11 mouse cellular contexts compared by ENCODE assay signal in the genomic region with DNA sequence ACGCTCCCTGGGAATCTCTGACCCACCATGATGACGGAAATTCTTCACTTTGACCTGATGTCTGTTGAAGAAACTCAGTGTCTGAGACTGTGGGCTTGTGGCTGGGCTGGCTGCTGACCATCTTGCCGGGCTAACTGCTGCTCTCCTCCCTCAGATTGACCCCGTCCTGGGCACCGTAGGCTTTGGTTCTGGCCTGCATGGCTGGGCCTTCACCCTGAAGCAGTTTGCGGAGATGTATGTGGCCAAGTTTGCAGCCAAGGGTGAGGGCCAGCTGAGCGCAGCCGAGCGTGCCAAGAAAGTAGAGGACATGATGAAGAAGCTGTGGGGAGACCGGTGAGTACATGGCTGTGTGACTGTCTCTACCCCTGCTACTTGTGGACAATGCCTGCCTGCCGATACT. TPM values are rescaled to one million over a fixed set of nuclear protein-coding genes. Genes with fewer than 3 reads are reported as not detected.
A peak's percentile ranks its signal among the peaks of the same experiment; 100 is the strongest.
DNase-seq lines count a peak whose midpoint lies in the region; ATAC-seq lines count a peak whose summit lies in the region.
"Had no signal": no experiment of that assay in that cellular context is flagged by ENCODE, and none has a peak within 500 bp of the region (broad histone marks: within the 10 kb centered on the region; RNA-seq: fewer than 3 reads in every experiment).

No protein-coding gene starts in this region.

- H3K9me3 ChIP-seq in hindbrain, embryonic 10.5 days = no peaks in the 10 kb centered on the region
- H3K9me3 ChIP-seq in hindbrain, embryonic 16.5 days (ENCODE audit: control insufficient read depth, low read length) = no peaks in the 10 kb centered on the region
- H3K9me3 ChIP-seq in neural tube, embryonic 13.5 days = no peaks in the 10 kb centered on the region
- no peaks in the 10 kb centered on the region for H3K9me3 ChIP-seq in embryonic facial prominence, embryonic 15.5 days (replicated peaks)

- peak overlapping the region; percentile 100 for H3K4me3 ChIP-seq in hindbrain, embryonic 10.5 days
- H3K4me3 ChIP-seq in hindbrain, embryonic 16.5 days (ENCODE audit: low read length) = no peak overlapping the region
- 0 out of 2 replicates have a peak overlapping the region, but pooled peaks have one; percentile 91 for H3K4me3 ChIP-seq in neural tube, embryonic 13.5 days
- H3K4me3 ChIP-seq in embryonic facial prominence, embryonic 15.5 days (replicated peaks) = no peak overlapping the region

- no peak overlapping the region for H3K9ac ChIP-seq in hindbrain, embryonic 16.5 days (ENCODE audit: low read depth, low read length)
- H3K9ac ChIP-seq in neural tube, embryonic 13.5 days = no peak overlapping the region
- no peak overlapping the region for H3K9ac ChIP-seq in embryonic facial prominence, embryonic 15.5 days

- no peak overlapping the region for H3K27ac ChIP-seq in hindbrain, embryonic 10.5 days
- no peak overlapping the region for H3K27ac ChIP-seq in hindbrain, embryonic 16.5 days (ENCODE audit: low read depth, low read length)
- no peak overlapping the region for H3K27ac ChIP-seq in neural tube, embryonic 13.5 days (replicated peaks)
- 0 out of 2 replicates have a peak overlapping the region, but pooled peaks have one; percentile 8 for H3K27ac ChIP-seq in embryonic facial prominence, embryonic 15.5 days (replicated peaks)

- no peak overlapping the region for H3K4me2 ChIP-seq in hindbrain, embryonic 16.5 days (ENCODE audit: low read length)
- no peak overlapping the region for H3K4me2 ChIP-seq in neural tube, embryonic 13.5 days
- H3K4me2 ChIP-seq in embryonic facial prominence, embryonic 15.5 days (replicated peaks) = no peak overlapping the region

- no peak for DNase-seq in hindbrain, embryonic 10.5 days (ENCODE audit: low spot score)
- no peak for DNase-seq in neural tube, embryonic 10.5 days (ENCODE audit: extremely low spot score, low spot score)
- DNase-seq in c-Kit-positive CD71-positive TER-119-positive erythroid progenitor cells, embryonic 14.5 days (ENCODE audit: low spot score) = no peak
- DNase-seq in lung, postnatal 4 days = no peak
- DNase-seq: adrenal gland, postnatal 25 days; kidney, postnatal 14 days had no signal

- peaks cover 58% of the 10 kb centered on the region for H3K36me3 ChIP-seq in hindbrain, embryonic 10.5 days
- peaks cover 49% of the 10 kb centered on the region for H3K36me3 ChIP-seq in hindbrain, embryonic 16.5 days (ENCODE audit: control insufficient read depth, insufficient read depth, low read length)
- H3K36me3 ChIP-seq in neural tube, embryonic 13.5 days = peaks cover 53% of the 10 kb centered on the region
- H3K36me3 ChIP-seq in embryonic facial prominence, embryonic 15.5 days = peaks cover 50% of the 10 kb centered on the region

- WGBS in hindbrain, embryonic 10.5 days = 96% methylated on average over 11 of the region's 11 CpGs
- WGBS in hindbrain, embryonic 16.5 days = 93% methylated on average over 11 of the region's 11 CpGs
- WGBS in neural tube, embryonic 13.5 days = 96% methylated on average over 11 of the region's 11 CpGs
- 92% methylated on average over 11 of the region's 11 CpGs for WGBS in embryonic facial prominence, embryonic 15.5 days

- no peak for ATAC-seq in hindbrain, embryonic 16.5 days
- no peak for ATAC-seq in neural tube, embryonic 13.5 days (ENCODE audit: low read depth)
- no peak for ATAC-seq in embryonic facial prominence, embryonic 15.5 days (ENCODE audit: insufficient number of reproducible peaks, low FRiP score, low TSS enrichment, low read depth)
- ATAC-seq: Patski had no signal

- H3K4me1 ChIP-seq in hindbrain, embryonic 10.5 days (replicated peaks) = peaks cover 65% of the 10 kb centered on the region
- peaks cover 44% of the 10 kb centered on the region for H3K4me1 ChIP-seq in hindbrain, embryonic 16.5 days (ENCODE audit: control insufficient read depth, insufficient read depth, low read depth, low read length)
- H3K4me1 ChIP-seq in neural tube, embryonic 13.5 days (replicated peaks) = peaks cover 78% of the 10 kb centered on the region
- peaks cover 56% of the 10 kb centered on the region for H3K4me1 ChIP-seq in embryonic facial prominence, embryonic 15.5 days

- H3K27me3 ChIP-seq in hindbrain, embryonic 10.5 days (ENCODE audit: insufficient read depth, poor library complexity, severe bottlenecking) = no peaks in the 10 kb centered on the region
- H3K27me3 ChIP-seq in hindbrain, embryonic 16.5 days (replicated peaks; ENCODE audit: control insufficient read depth, insufficient read depth, low read length) = no peaks in the 10 kb centered on the region
- no peaks in the 10 kb centered on the region for H3K27me3 ChIP-seq in neural tube, embryonic 13.5 days
- H3K27me3 ChIP-seq in embryonic facial prominence, embryonic 15.5 days = no peaks in the 10 kb centered on the region
- H3K27me3 ChIP-seq: Patski had no signal

RNA-seq across cellular contexts. Expression of a gene that starts 2.5 kb away (rescaled TPM):
- polyA plus RNA-seq in hindbrain, embryonic 10.5 days (2016; fragmentation: Nextera tagmentation; extraction: Ambion mirVana) = 495 and 570 TPM in 2 replicates
- polyA plus RNA-seq in hindbrain, embryonic 16.5 days (2015; fragmentation: Nextera tagmentation; extraction: Ambion mirVana) = 525 and 551 TPM in 2 replicates
- polyA plus RNA-seq in neural tube, embryonic 13.5 days (2015; fragmentation: Nextera tagmentation; extraction: Ambion mirVana) = 532 and 537 TPM in 2 replicates
- 654 and 688 TPM in 2 replicates for polyA plus RNA-seq in embryonic facial prominence, embryonic 15.5 days (2015; fragmentation: Nextera tagmentation; extraction: Ambion mirVana)

RNA-seq across cellular contexts. Expression of a gene that starts 3.9 kb away (rescaled TPM):
- 58.3 and 75.6 TPM in 2 replicates for polyA plus RNA-seq in hindbrain, embryonic 10.5 days (2016; fragmentation: Nextera tagmentation; extraction: Ambion mirVana)
- 49.0 and 58.7 TPM in 2 replicates for polyA plus RNA-seq in hindbrain, embryonic 16.5 days (2015; fragmentation: Nextera tagmentation; extraction: Ambion mirVana)
- polyA plus RNA-seq in neural tube, embryonic 13.5 days (2015; fragmentation: Nextera tagmentation; extraction: Ambion mirVana) = 79.1 and 80.9 TPM in 2 replicates
- 65.4 and 67.7 TPM in 2 replicates for polyA plus RNA-seq in embryonic facial prominence, embryonic 15.5 days (2015; fragmentation: Nextera tagmentation; extraction: Ambion mirVana)

RNA-seq across cellular contexts. Expression of a gene that starts 4.7 kb away (rescaled TPM):
- not detected in 2 replicates for polyA plus RNA-seq in hindbrain, embryonic 10.5 days (2016; fragmentation: Nextera tagmentation; extraction: Ambion mirVana)
- not detected in 2 replicates for polyA plus RNA-seq in hindbrain, embryonic 16.5 days (2015; fragmentation: Nextera tagmentation; extraction: Ambion mirVana)
- not detected in 2 replicates for polyA plus RNA-seq in neural tube, embryonic 13.5 days (2015; fragmentation: Nextera tagmentation; extraction: Ambion mirVana)
- 0.13 and 0.21 TPM in 2 replicates for polyA plus RNA-seq in embryonic facial prominence, embryonic 15.5 days (2015; fragmentation: Nextera tagmentation; extraction: Ambion mirVana)
- polyA plus RNA-seq: heart, embryonic 14.5 days had no signal

RNA-seq across cellular contexts. Expression of a gene that starts 11.2 kb away (rescaled TPM):
- polyA plus RNA-seq in hindbrain, embryonic 10.5 days (2016; fragmentation: Nextera tagmentation; extraction: Ambion mirVana) = 64.1 and 72.2 TPM in 2 replicates
- polyA plus RNA-seq in hindbrain, embryonic 16.5 days (2015; fragmentation: Nextera tagmentation; extraction: Ambion mirVana) = 47.1 and 56.9 TPM in 2 replicates
- polyA plus RNA-seq in neural tube, embryonic 13.5 days (2015; fragmentation: Nextera tagmentation; extraction: Ambion mirVana) = 60.0 and 77.5 TPM in 2 replicates
- polyA plus RNA-seq in embryonic facial prominence, embryonic 15.5 days (2015; fragmentation: Nextera tagmentation; extraction: Ambion mirVana) = 52.0 and 52.7 TPM in 2 replicates

RNA-seq across cellular contexts. Expression of a gene that starts 22.9 kb away (rescaled TPM):
- polyA plus RNA-seq in hindbrain, embryonic 10.5 days (2016; fragmentation: Nextera tagmentation; extraction: Ambion mirVana) = not detected in 2 replicates
- polyA plus RNA-seq in hindbrain, embryonic 16.5 days (2015; fragmentation: Nextera tagmentation; extraction: Ambion mirVana) = 0.09 and 0.24 TPM in 2 replicates
- not detected in 2 replicates for polyA plus RNA-seq in neural tube, embryonic 13.5 days (2015; fragmentation: Nextera tagmentation; extraction: Ambion mirVana)
- polyA plus RNA-seq in embryonic facial prominence, embryonic 15.5 days (2015; fragmentation: Nextera tagmentation; extraction: Ambion mirVana) = 0.36 and 0.54 TPM in 2 replicates

Comparison
In these comparisons a context has a peak if more than half of its experiments do, and no peak if none do; other contexts are left out.
1. H3K4me3 ChIP-seq: peak in hindbrain, embryonic 10.5 days (single experiment) and neural tube, embryonic 13.5 days (single experiment); none in hindbrain, embryonic 16.5 days (single experiment) and embryonic facial prominence, embryonic 15.5 days (single experiment).